Mouse (Mus musculus) ES-E14 (cell line): ENCODE measurements at regions not wholly inside any gene's neighbourhood (a gene's known extent, or its start where the extent isn't known, plus 50 kb on each side); places are given as distances from the start of the nearest gene placed in this dataset.

Experiments
- CHD2 ChIP-seq: IDR thresholded peaks from 2 replicates; pipeline ENCODE4 v1.6.1; 2014; ENCODE audit warnings: mild to moderate bottlenecking, low read depth, low read length, inconsistent platforms
- HCFC1 ChIP-seq: IDR thresholded peaks from 2 replicates; pipeline ENCODE4 v1.6.1; 2012; ENCODE audit warnings: low read length, inconsistent platforms, borderline replicate concordance; ENCODE audit not compliant: insufficient read depth
- MAFK ChIP-seq: IDR thresholded peaks from 2 replicates; pipeline ENCODE4 v1.6.1; 2014; ENCODE audit warnings: mild to moderate bottlenecking, low read depth, low read length, inconsistent platforms; ENCODE audit not compliant: insufficient read depth
- ZC3H11A ChIP-seq: IDR thresholded peaks from 2 replicates; pipeline ENCODE4 v1.6.1; 2012; ENCODE audit warnings: low read depth, mild to moderate bottlenecking, inconsistent platforms, low read length, borderline replicate concordance

GRCm38 (mm10) chr6:50776931-50777495 lies 122.8 kb upstream of the Npvf start:
- TF ChIP-seq ZC3H11A (no peak), MAFK (no peak), HCFC1 (no peak), CHD2 (no peak)
